Mouse (Mus musculus) lung, adult 2 months (tissue): ENCODE measurements around the gene H2al2a.

Source experiments
- CTCF ChIP-seq: fragments of 200-500 bp; IDR thresholded peaks from 2 replicates; pipeline ENCODE4 v1.5.1; 2011; ENCODE audit warnings: mild to moderate bottlenecking, low read length, control low read depth; ENCODE audit not compliant: insufficient read depth
- POLR2A ChIP-seq: fragments of 200-500 bp; IDR thresholded peaks from 2 replicates; pipeline ENCODE4 v1.6.1; 2011; ENCODE audit warnings: low read depth, mild to moderate bottlenecking, control low read depth, low read length, borderline replicate concordance; ENCODE audit errors: extremely low read depth

DNA sequence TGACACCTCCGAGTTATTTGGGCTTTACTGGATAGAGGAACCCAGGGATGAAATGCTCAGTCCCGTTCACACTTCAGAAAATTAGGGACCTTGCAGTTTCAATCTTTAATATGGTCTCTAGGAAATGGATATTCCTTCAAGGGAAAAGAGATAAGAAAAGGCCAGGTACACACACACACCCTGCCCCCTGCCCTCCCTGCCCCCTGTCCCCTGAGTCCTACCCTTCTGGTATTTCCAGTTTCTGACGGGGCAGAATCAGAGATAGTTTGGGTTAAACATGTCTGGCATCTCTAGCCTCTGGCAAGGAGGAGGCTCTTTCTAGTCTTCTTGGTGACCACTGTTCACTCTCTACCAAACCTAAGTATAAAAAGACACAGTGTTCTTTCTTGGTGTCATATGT lies 49.9 kb downstream of the H2al2a start:
- TF ChIP-seq CTCF = no peak
- no peak for TF ChIP-seq POLR2A
